Mouse (Mus musculus): Measurements from ENCODE around the gene Vezt.

- no peak for TF ChIP-seq SMC3 (IDR thresholded peaks at IDR 0.05; ENCODE audit: low read depth, low read length)
- no peak for TF ChIP-seq CTCF (IDR thresholded peaks at IDR 0.05 in 2 of 3, conservative IDR thresholded peaks at IDR 0.05 in 1 of 3; ENCODE audit: control insufficient read depth in 1 of 3, insufficient read depth in 1 of 3, low read depth in 2 of 3, low read length in 3 of 3, poor library complexity in 1 of 3, severe bottlenecking in 1 of 3)
- TF ChIP-seq ELF1 (IDR thresholded peaks at IDR 0.05; ENCODE audit: low read depth, low read length): no peak
- no peak for TF ChIP-seq POLR2A (IDR thresholded peaks at IDR 0.05; ENCODE audit: control insufficient read depth in 1 of 2, insufficient read depth in 1 of 2, low read depth in 1 of 2, low read length in 2 of 2, poor library complexity in 1 of 2)
- TF ChIP-seq KAT2A (conservative IDR thresholded peaks at IDR 0.05; ENCODE audit: low read depth, low read length): no peak
- TF ChIP-seq EP300 (IDR thresholded peaks at IDR 0.05; ENCODE audit: low read depth in 1 of 2, low read length in 2 of 2): peak; percentile 48 to 78
- TF ChIP-seq GATA1 (IDR thresholded peaks at IDR 0.05; ENCODE audit: low read depth, low read length): peak; percentile 83
- no peak for TF ChIP-seq POLR2AphosphoS2 (IDR thresholded peaks at IDR 0.05; ENCODE audit: low read length)
Observed at GRCm38 (mm10) chr10:93899907-93900306, 135.7 kb downstream of the Vezt start.
